Mouse (Mus musculus): ENCODE data around the gene Prune1. TPM values are rescaled to one million over a fixed set of nuclear protein-coding genes. Genes with fewer than 3 reads are reported as not detected.

Gene Prune1
- polyA plus RNA-seq, 1 experiment = 24.2 TPM

GRCm38 (mm10) chr3:95235386-95236301 is 46.2 kb downstream of the Prune1 start:
- H3K4me1 ChIP-seq (ENCODE audit: control insufficient read depth, insufficient read depth, low read length) = peaks cover 14% of the 10 kb centered on the region
- H3K4me3 ChIP-seq (replicated peaks; ENCODE audit: extremely low read depth, low read depth, low read length) = no peak overlapping the region
- no peak for DNase-seq
- whole genome bisulfite sequencing = 84% methylated on average over 23 of the region's 23 CpGs
- TF ChIP-seq POLR2A (IDR thresholded peaks at IDR 0.05; ENCODE audit: borderline replicate concordance, extremely low read depth, low read depth, low read length) (no peak), CTCF (IDR thresholded peaks at IDR 0.05; ENCODE audit: insufficient read depth, low read length) (no peak)

- DNase-seq = no peak
- no peak overlapping the region for H3K4me3 ChIP-seq (replicated peaks; ENCODE audit: extremely low read depth, low read depth, low read length)
- TF ChIP-seq POLR2A (IDR thresholded peaks at IDR 0.05; ENCODE audit: borderline replicate concordance, extremely low read depth, low read depth, low read length) (no peak), CTCF (IDR thresholded peaks at IDR 0.05; ENCODE audit: insufficient read depth, low read length) (no peak)
- H3K4me1 ChIP-seq (ENCODE audit: control insufficient read depth, insufficient read depth, low read length) = peaks cover 14% of the 10 kb centered on the region
- WGBS = 77% methylated on average over 16 of the region's 16 CpGs
Observed at GRCm38 (mm10) chr3:95233303-95233980, 48.4 kb downstream of the Prune1 start.

- H3K4me3 ChIP-seq (replicated peaks; ENCODE audit: extremely low read depth, low read depth, low read length) = no peak overlapping the region
- H3K4me1 ChIP-seq (ENCODE audit: control insufficient read depth, insufficient read depth, low read length) = peaks cover 14% of the 10 kb centered on the region
- 59% methylated on average over 7 of the region's 7 CpGs for WGBS
- peak; percentile 38 for DNase-seq
- TF ChIP-seq POLR2A (IDR thresholded peaks at IDR 0.05; ENCODE audit: borderline replicate concordance, extremely low read depth, low read depth, low read length) = no peak
- TF ChIP-seq CTCF (IDR thresholded peaks at IDR 0.05; ENCODE audit: insufficient read depth, low read length) = no peak
Observed at GRCm38 (mm10) chr3:95232771-95233170, 49.1 kb downstream of the Prune1 start.

GRCm38 (mm10) chr3:95231298-95232221 is 50.3 kb downstream of the Prune1 start, which contains the start of gene Mllt11:
TSS of gene Mllt11 (minus strand) at chr3:95232171.
- WGBS = 54% methylated on average over 13 of the region's 13 CpGs
- TF ChIP-seq CTCF (IDR thresholded peaks at IDR 0.05; ENCODE audit: insufficient read depth, low read length) (no peak), POLR2A (IDR thresholded peaks at IDR 0.05; ENCODE audit: borderline replicate concordance, extremely low read depth, low read depth, low read length) (no peak)
- Histone ChIP-seq H3K4me3 (replicated peaks; ENCODE audit: extremely low read depth, low read depth, low read length) (peak within 1 kb of the TSS; percentile 5), H3K4me1 (ENCODE audit: control insufficient read depth, insufficient read depth, low read length) (peaks cover 14% of the 10 kb centered on the region)
- DNase-seq = no peak

- WGBS = 24% methylated on average over 8 of the region's 8 CpGs
- peak; percentile 37 for DNase-seq
Observed at GRCm38 (mm10) chr3:95230495-95231297, 51.2 kb downstream of the Prune1 start.

GRCm38 (mm10) chr3:95229781-95230494 is 51.9 kb downstream of the Prune1 start:
- DNase-seq = peak; percentile 56
- Histone ChIP-seq H3K4me3 (replicated peaks; ENCODE audit: extremely low read depth, low read depth, low read length) (peak overlapping the region; percentile 93), H3K4me1 (ENCODE audit: control insufficient read depth, insufficient read depth, low read length) (peaks cover 14% of the 10 kb centered on the region)
- WGBS = 2% methylated on average over 13 of the region's 13 CpGs
- no peak for TF ChIP-seq CTCF (IDR thresholded peaks at IDR 0.05; ENCODE audit: insufficient read depth, low read length)
- TF ChIP-seq POLR2A (IDR thresholded peaks at IDR 0.05; ENCODE audit: borderline replicate concordance, extremely low read depth, low read depth, low read length) = peak; percentile 59; the same call in 1 of the 2 replicates

More at GRCm38 (mm10) chr3:95230495-95231297, 51.2 kb downstream of the Prune1 start:
- peak overlapping the region; percentile 58 for H3K4me3 ChIP-seq (replicated peaks; ENCODE audit: extremely low read depth, low read depth, low read length)
- peaks cover 14% of the 10 kb centered on the region for H3K4me1 ChIP-seq (ENCODE audit: control insufficient read depth, insufficient read depth, low read length)
- TF ChIP-seq POLR2A (IDR thresholded peaks at IDR 0.05; ENCODE audit: borderline replicate concordance, extremely low read depth, low read depth, low read length) (no peak), CTCF (IDR thresholded peaks at IDR 0.05; ENCODE audit: insufficient read depth, low read length) (no peak)

- TF ChIP-seq POLR2A (IDR thresholded peaks at IDR 0.05; ENCODE audit: borderline replicate concordance, extremely low read depth, low read depth, low read length) (no peak), CTCF (IDR thresholded peaks at IDR 0.05; ENCODE audit: insufficient read depth, low read length) (no peak)
- peak overlapping the region; percentile 93 for H3K4me3 ChIP-seq (replicated peaks; ENCODE audit: extremely low read depth, low read depth, low read length)
- WGBS = under 1% methylated on average over 43 of the region's 43 CpGs
- peak; percentile 64 for DNase-seq
- H3K4me1 ChIP-seq (ENCODE audit: control insufficient read depth, insufficient read depth, low read length) = peaks cover 16% of the 10 kb centered on the region
Observed at GRCm38 (mm10) chr3:95228894-95229780, 52.7 kb downstream of the Prune1 start.

All from lung, adult 2 months (tissue).